Mouse (Mus musculus) midbrain, embryonic 16.5 days (tissue): ENCODE measurements around the gene March8. TPM values are rescaled to one million over a fixed set of nuclear protein-coding genes. Genes with fewer than 3 reads are reported as not detected.

Source experiments
- ATAC-seq: fragments of 200-750 bp; cut with Nextera tagmentation; 2 replicates; pipeline ENCODE4 v1.8.0; 2017; ENCODE audit warnings: moderate TSS enrichment
- H3K27ac ChIP-seq: fragments of 300-500 bp; sonication (generic); 2 replicates; pipeline ENCODE4 v1.5.1; 2014; ENCODE audit warnings: mild to moderate bottlenecking, low read length, mixed read lengths
- H3K27me3 ChIP-seq: fragments of 300-500 bp; sonication (generic); 2 replicates; pipeline ENCODE4 v1.6.1; 2014; ENCODE audit warnings: low read depth, low read length, mixed read lengths; ENCODE audit not compliant: control insufficient read depth, insufficient read depth
- H3K36me3 ChIP-seq: fragments of 300-500 bp; sonication (generic); 2 replicates; pipeline ENCODE4 v1.6.1; 2014; ENCODE audit warnings: mild to moderate bottlenecking, low read length, moderate library complexity, mixed read lengths; ENCODE audit not compliant: control insufficient read depth, insufficient read depth
- H3K4me1 ChIP-seq: fragments of 300-500 bp; sonication (generic); 2 replicates; pipeline ENCODE4 v1.6.1; 2014; ENCODE audit warnings: mild to moderate bottlenecking, low read length, mixed read lengths; ENCODE audit not compliant: control insufficient read depth, insufficient read depth
- H3K4me2 ChIP-seq: fragments of 300-500 bp; sonication (generic); 2 replicates; pipeline ENCODE4 v1.6.1; 2014; ENCODE audit warnings: mild to moderate bottlenecking, low read length, mixed read lengths
- H3K4me3 ChIP-seq: fragments of 300-500 bp; sonication (generic); 2 replicates; pipeline ENCODE4 v1.5.1; 2014; ENCODE audit warnings: low read depth, mild to moderate bottlenecking, low read length, moderate library complexity, mixed read lengths
- H3K9ac ChIP-seq: fragments of 300-500 bp; sonication (generic); 2 replicates; pipeline ENCODE4 v1.6.1; 2014; ENCODE audit warnings: low read depth, low read length, mixed read lengths
- H3K9me3 ChIP-seq: fragments of 300-500 bp; sonication (generic); replicated peaks from 2 replicates; pipeline ENCODE4 v1.6.1; 2014; ENCODE audit warnings: mild to moderate bottlenecking, low read length, mixed read lengths; ENCODE audit not compliant: control insufficient read depth, poor library complexity, severe bottlenecking
- WGBS: fragments of 180-500 bp; shearing (Covaris S2); extraction: QIAGEN DNeasy Blood & Tissue Kit; methylation state at CpG from one replicate; pipeline ENCODE4 v1.1.7; 2014; 5-methylcytosine and 5-hydroxymethylcytosine counted together
- polyA plus RNA-seq: library from polyadenylated mRNA; unstranded; fragments of >200 nt; fragmentation: Nextera tagmentation; extraction: Ambion mirVana; gene quantifications from 2 replicates; pipeline ENCODE4 v1.2.1, GENCODE M21; 2015

The March8 gene
- polyA plus RNA-seq, 1 experiment from 2014 or later: 66.9 TPM

DNA sequence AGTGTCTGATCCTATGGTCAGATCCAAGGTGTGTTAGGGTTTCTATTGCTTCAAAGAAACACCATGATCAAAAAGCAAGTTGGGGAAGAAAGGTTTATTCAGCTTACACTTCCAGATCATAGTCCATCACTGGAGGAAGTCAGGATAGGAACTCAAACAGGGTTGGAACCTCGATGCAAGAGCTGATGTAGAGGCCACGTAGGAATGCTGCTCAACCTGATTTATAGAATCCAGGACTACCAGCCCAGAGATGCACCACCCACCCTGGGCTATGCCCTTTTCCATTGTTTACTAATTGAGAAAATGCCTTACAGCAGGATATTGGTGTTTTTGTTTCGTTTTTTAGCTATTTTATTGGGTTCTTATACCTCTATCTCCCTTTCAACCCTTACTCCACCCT, 23.6 kb downstream of the March8 start:
- Histone ChIP-seq H3K4me2 (no peak overlapping the region), H3K4me3 (no peak overlapping the region), H3K27me3 (no peaks in the 10 kb centered on the region), H3K27ac (no peak overlapping the region), H3K36me3 (no peaks in the 10 kb centered on the region), H3K4me1 (no peaks in the 10 kb centered on the region), H3K9ac (no peak overlapping the region), H3K9me3 (no peaks in the 10 kb centered on the region)
- WGBS: 94% methylated on average over 3 of the region's 3 CpGs
- no peak for ATAC-seq

GRCm38 (mm10) chr6:116361993-116362392, 24.2 kb downstream of the March8 start:
- WGBS: 93% methylated on average over 4 of the region's 4 CpGs

DNA sequence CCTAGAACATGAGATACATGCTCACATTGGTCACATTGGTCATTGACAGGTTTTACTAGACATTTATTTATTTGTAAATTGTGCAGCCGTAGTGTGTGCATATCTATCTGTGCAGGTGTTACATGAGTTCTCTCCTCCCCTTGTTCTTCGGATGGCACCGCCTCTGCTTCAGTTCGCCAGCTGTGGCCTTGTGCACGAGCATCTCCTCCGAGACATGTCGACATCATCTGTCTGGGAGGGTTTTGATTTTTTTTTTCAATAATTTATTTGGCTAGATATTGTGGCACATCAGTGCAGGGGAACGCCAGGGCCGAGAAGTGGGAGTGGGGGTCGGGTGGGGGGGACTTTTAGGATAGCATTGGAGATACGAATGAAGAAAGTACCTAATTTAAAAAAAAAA, 30.1 kb downstream of the March8 start:
- no peak overlapping the region for H3K9ac ChIP-seq
- no peaks in the 10 kb centered on the region for H3K4me1 ChIP-seq
- no peaks in the 10 kb centered on the region for H3K36me3 ChIP-seq
- no peaks in the 10 kb centered on the region for H3K27me3 ChIP-seq
- no peak overlapping the region for H3K4me3 ChIP-seq
- H3K4me2 ChIP-seq: no peak overlapping the region
- 72% methylated on average over 11 of the region's 11 CpGs for WGBS
- ATAC-seq: no peak
- H3K9me3 ChIP-seq: no peaks in the 10 kb centered on the region
- no peak overlapping the region for H3K27ac ChIP-seq

More at GRCm38 (mm10) chr6:116361993-116362392, 24.2 kb downstream of the March8 start:
- H3K4me2 ChIP-seq: no peak overlapping the region
- no peaks in the 10 kb centered on the region for H3K27me3 ChIP-seq
- no peaks in the 10 kb centered on the region for H3K9me3 ChIP-seq
- H3K36me3 ChIP-seq: no peaks in the 10 kb centered on the region
- H3K27ac ChIP-seq: no peak overlapping the region
- H3K9ac ChIP-seq: no peak overlapping the region
- H3K4me1 ChIP-seq: no peaks in the 10 kb centered on the region
- no peak overlapping the region for H3K4me3 ChIP-seq
- no peak for ATAC-seq

GRCm38 (mm10) chr6:116369811-116370210, 32.0 kb downstream of the March8 start:
- Histone ChIP-seq H3K27me3 (no peaks in the 10 kb centered on the region), H3K27ac (no peak overlapping the region), H3K4me2 (no peak overlapping the region), H3K9me3 (no peaks in the 10 kb centered on the region), H3K36me3 (no peaks in the 10 kb centered on the region), H3K9ac (no peak overlapping the region), H3K4me3 (no peak overlapping the region), H3K4me1 (no peaks in the 10 kb centered on the region)
- 93% methylated on average over 1 of the region's 1 CpGs for WGBS
- no peak for ATAC-seq

DNA sequence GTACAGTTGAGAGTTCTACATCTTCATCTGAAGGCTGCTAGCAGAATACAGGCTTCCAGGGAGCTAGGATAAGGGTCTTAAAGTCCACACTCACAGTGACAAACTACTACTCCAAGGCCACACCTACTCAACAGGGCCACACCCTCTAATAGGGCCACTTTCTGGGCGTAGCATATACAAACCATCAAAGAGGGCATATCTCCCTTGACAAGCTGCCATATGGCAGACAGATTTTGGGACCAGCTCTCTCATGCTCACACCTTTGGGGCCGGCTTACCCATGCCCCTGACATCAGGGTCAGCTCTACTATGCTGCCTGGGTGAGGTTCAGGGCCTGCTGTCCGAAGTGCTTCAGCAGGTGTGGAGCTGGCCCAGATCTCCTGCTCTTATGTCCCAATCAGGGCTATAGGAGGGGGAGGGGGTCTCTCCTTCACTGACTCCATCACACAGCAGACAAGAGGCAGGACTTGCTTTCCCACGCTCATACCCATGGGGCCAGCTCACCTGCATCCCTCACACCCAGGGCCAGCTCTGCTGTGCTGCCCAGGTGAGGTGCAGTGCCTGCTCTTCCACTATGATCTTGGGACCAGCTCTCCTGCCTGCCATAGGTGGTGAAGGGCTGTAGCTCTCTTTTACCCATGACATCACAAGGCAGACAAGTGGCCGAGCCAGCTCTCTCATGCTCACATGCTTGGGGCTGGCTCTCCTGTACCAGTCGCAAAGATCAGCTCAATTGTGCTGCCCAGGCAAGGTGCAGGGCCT, 32.6 kb downstream of the March8 start:
- Histone ChIP-seq H3K4me1 (no peaks in the 10 kb centered on the region), H3K36me3 (no peaks in the 10 kb centered on the region), H3K4me3 (no peak overlapping the region), H3K27ac (no peak overlapping the region), H3K9ac (no peak overlapping the region), H3K9me3 (no peaks in the 10 kb centered on the region), H3K4me2 (no peak overlapping the region), H3K27me3 (no peaks in the 10 kb centered on the region)
- 94% methylated on average over 6 of the region's 6 CpGs for WGBS
- peak; percentile 60 for ATAC-seq

- Histone ChIP-seq H3K4me3 (no peak overlapping the region), H3K4me2 (no peak overlapping the region), H3K9ac (no peak overlapping the region), H3K9me3 (no peaks in the 10 kb centered on the region), H3K4me1 (no peaks in the 10 kb centered on the region), H3K27me3 (no peaks in the 10 kb centered on the region), H3K27ac (no peak overlapping the region), H3K36me3 (no peaks in the 10 kb centered on the region)
- 98% methylated on average over 3 of the region's 3 CpGs for WGBS
- 0 out of 2 replicates have a peak, but pooled peaks have one; percentile 39 for ATAC-seq
These were observed 33.7 kb downstream of the March8 start for GRCm38 (mm10) chr6:116371500-116371899.

DNA sequence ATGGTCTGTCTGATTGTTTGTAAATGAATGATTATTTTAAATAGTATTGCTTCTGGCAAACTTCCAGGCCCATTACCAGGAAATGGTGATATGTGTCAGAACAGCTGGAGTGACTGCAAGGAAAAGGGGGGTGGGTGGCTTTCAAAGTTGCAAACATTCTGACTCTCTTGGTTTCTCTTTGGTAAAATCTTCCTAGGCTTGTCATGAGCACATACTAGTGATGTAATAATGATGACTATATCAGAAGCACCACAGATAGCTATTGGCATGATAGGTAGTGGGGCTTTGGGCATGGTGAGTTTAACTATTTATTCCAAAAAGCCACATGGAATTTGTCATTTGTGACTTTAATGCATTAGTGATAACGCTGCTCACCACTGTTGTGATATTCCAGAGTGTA, 36.3 kb downstream of the March8 start:
- Histone ChIP-seq H3K27ac (no peak overlapping the region), H3K36me3 (peaks cover 5% of the 10 kb centered on the region; the same call in 1 of the 2 replicates), H3K4me3 (no peak overlapping the region), H3K4me2 (no peak overlapping the region), H3K4me1 (no peaks in the 10 kb centered on the region), H3K9ac (no peak overlapping the region), H3K27me3 (no peaks in the 10 kb centered on the region), H3K9me3 (no peaks in the 10 kb centered on the region)
- 100% methylated on average over 1 of the region's 1 CpGs for WGBS
- ATAC-seq: no peak

GRCm38 (mm10) chr6:116374618-116375017, 36.8 kb downstream of the March8 start:
- H3K4me3 ChIP-seq: no peak overlapping the region
- ATAC-seq: no peak
- no peaks in the 10 kb centered on the region for H3K27me3 ChIP-seq
- no peak overlapping the region for H3K27ac ChIP-seq
- H3K9me3 ChIP-seq: no peaks in the 10 kb centered on the region
- peaks cover 5% of the 10 kb centered on the region; the same call in 1 of the 2 replicates for H3K36me3 ChIP-seq
- no peak overlapping the region for H3K9ac ChIP-seq
- H3K4me1 ChIP-seq: no peaks in the 10 kb centered on the region
- no peak overlapping the region for H3K4me2 ChIP-seq

DNA sequence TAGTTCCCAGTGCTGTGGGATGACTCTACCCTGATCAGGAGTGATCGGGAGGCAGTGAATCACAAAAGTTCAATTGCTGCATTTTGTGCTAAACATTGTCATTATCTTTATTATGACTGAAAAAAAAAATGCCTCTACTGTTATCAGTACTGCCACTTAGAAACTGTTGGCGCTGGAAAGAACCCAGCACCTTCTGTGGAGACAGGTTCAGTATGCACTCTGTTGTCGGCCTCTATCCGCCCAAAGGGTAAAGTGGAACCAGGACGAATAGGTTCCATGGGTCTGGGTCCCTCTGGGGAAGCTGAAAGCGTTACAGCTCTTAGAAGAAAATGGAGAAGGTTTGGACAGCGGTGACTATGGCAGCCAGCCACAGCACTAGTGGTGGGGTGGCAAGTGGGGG, 41.1 kb downstream of the March8 start:
- Histone ChIP-seq H3K9me3 (no peaks in the 10 kb centered on the region), H3K4me1 (peaks cover 7% of the 10 kb centered on the region; the same call in 1 of the 2 replicates), H3K4me3 (no peak overlapping the region), H3K27ac (no peak overlapping the region), H3K36me3 (peaks cover 5% of the 10 kb centered on the region; the same call in 1 of the 2 replicates), H3K4me2 (no peak overlapping the region), H3K9ac (no peak overlapping the region), H3K27me3 (no peaks in the 10 kb centered on the region)
- 95% methylated on average over 7 of the region's 7 CpGs for WGBS
- ATAC-seq: no peak
